Comparison of ENCODE assay signal across 10 mouse cellular contexts in genomic region chr8:127178634-127179033, GRCm38 (mm10).
DNase-seq lines count a peak whose midpoint lies in the region; ATAC-seq and TF ChIP-seq lines count a peak whose summit lies in the region.
"Had no signal": no experiment of that assay in that cellular context is flagged by ENCODE, and none has a peak within 500 bp of the region (broad histone marks: within the 10 kb centered on the region; RNA-seq: fewer than 3 reads in every experiment).

No protein-coding gene starts in this region.

- no peak overlapping the region for H3K27ac ChIP-seq in kidney, embryonic 14.5 days (ENCODE audit: low read depth, low read length)
- no peak overlapping the region for H3K27ac ChIP-seq in hindbrain, embryonic 16.5 days (ENCODE audit: low read depth, low read length)
- H3K27ac ChIP-seq in liver, postnatal 0 days (ENCODE audit: low read depth) = no peak overlapping the region
- H3K27ac ChIP-seq: embryonic facial prominence, embryonic 12.5 days had no signal

- no peaks in the 10 kb centered on the region for H3K36me3 ChIP-seq in kidney, embryonic 14.5 days (ENCODE audit: control insufficient read depth, insufficient read depth, low read length)
- H3K36me3 ChIP-seq in hindbrain, embryonic 16.5 days (ENCODE audit: control insufficient read depth, insufficient read depth, low read length) = no peaks in the 10 kb centered on the region
- H3K36me3 ChIP-seq in liver, postnatal 0 days (replicated peaks; ENCODE audit: insufficient read depth, low read length) = no peaks in the 10 kb centered on the region
- H3K36me3 ChIP-seq: embryonic facial prominence, embryonic 12.5 days had no signal

- TF ChIP-seq EP300 in liver, postnatal 0 days (IDR thresholded peaks at IDR 0.05; ENCODE audit: low read depth) = no peak

- WGBS in kidney, embryonic 14.5 days = 54% methylated on average over 4 of the region's 4 CpGs
- WGBS in hindbrain, embryonic 16.5 days = 59% methylated on average over 4 of the region's 4 CpGs
- 51% methylated on average over 4 of the region's 4 CpGs for WGBS in liver, postnatal 0 days (ENCODE audit: insufficient replicate concordance)

- no peak overlapping the region for H3K4me2 ChIP-seq in kidney, embryonic 14.5 days (replicated peaks; ENCODE audit: low read depth, low read length)
- no peak overlapping the region for H3K4me2 ChIP-seq in hindbrain, embryonic 16.5 days (ENCODE audit: low read length)
- no peak overlapping the region for H3K4me2 ChIP-seq in liver, postnatal 0 days (ENCODE audit: low read depth, low read length)
- H3K4me2 ChIP-seq: embryonic facial prominence, embryonic 12.5 days had no signal

- no peak overlapping the region for H3K4me3 ChIP-seq in kidney, embryonic 14.5 days (ENCODE audit: low read length)
- no peak overlapping the region for H3K4me3 ChIP-seq in hindbrain, embryonic 16.5 days (ENCODE audit: low read length)
- no peak overlapping the region for H3K4me3 ChIP-seq in liver, postnatal 0 days (ENCODE audit: low read depth, low read length)
- H3K4me3 ChIP-seq: embryonic facial prominence, embryonic 12.5 days; megakaryocyte, embryonic 14.5 days had no signal

- peak; percentile 47 to 56 for DNase-seq in kidney, adult 8-10 months
- DNase-seq in NIH3T3 (ENCODE audit: low read depth) = peak; percentile 70
- DNase-seq in embryo, embryonic 9.5 days (ENCODE audit: extremely low spot score) = peak; percentile 48
- no peak for DNase-seq in liver, postnatal 0 days
- peak; percentile 26 for DNase-seq in right cerebral cortex, postnatal 14 days

- no peak; the same call in 1 of the 2 replicates for ATAC-seq in kidney, embryonic 14.5 days (ENCODE audit: low FRiP score, low TSS enrichment)
- peak; percentile 68 for ATAC-seq in hindbrain, embryonic 16.5 days
- ATAC-seq in liver, postnatal 0 days = no peak
- no peak for ATAC-seq in erythroblast, adult 5-6 weeks (replicated peaks; ENCODE audit: low FRiP score, poor library complexity, severe bottlenecking)

- no peaks in the 10 kb centered on the region for H3K9me3 ChIP-seq in kidney, embryonic 14.5 days (ENCODE audit: control insufficient read depth, low read length)
- no peaks in the 10 kb centered on the region for H3K9me3 ChIP-seq in hindbrain, embryonic 16.5 days (ENCODE audit: control insufficient read depth, low read length)
- H3K9me3 ChIP-seq in liver, postnatal 0 days (ENCODE audit: low read length) = no peaks in the 10 kb centered on the region
- H3K9me3 ChIP-seq: embryonic facial prominence, embryonic 12.5 days had no signal

- TF ChIP-seq CTCF in liver, postnatal 0 days (IDR thresholded peaks at IDR 0.05; ENCODE audit: low read depth) = peak; percentile 66

- H3K9ac ChIP-seq in kidney, embryonic 14.5 days (ENCODE audit: low read depth, low read length) = no peak overlapping the region
- no peak overlapping the region for H3K9ac ChIP-seq in hindbrain, embryonic 16.5 days (ENCODE audit: low read depth, low read length)
- no peak overlapping the region for H3K9ac ChIP-seq in liver, postnatal 0 days (replicated peaks)
- H3K9ac ChIP-seq: embryonic facial prominence, embryonic 12.5 days had no signal

- H3K4me1 ChIP-seq in kidney, embryonic 14.5 days (ENCODE audit: control insufficient read depth, insufficient read depth, low read length) = peaks cover 8% of the 10 kb centered on the region
- no peaks in the 10 kb centered on the region; the same call in 1 of the 2 replicates for H3K4me1 ChIP-seq in hindbrain, embryonic 16.5 days (ENCODE audit: control insufficient read depth, insufficient read depth, low read depth, low read length)
- peaks cover 13% of the 10 kb centered on the region; the same call in 1 of the 2 replicates for H3K4me1 ChIP-seq in liver, postnatal 0 days (ENCODE audit: insufficient read depth)
- H3K4me1 ChIP-seq: megakaryocyte, embryonic 14.5 days had no signal

- no peaks in the 10 kb centered on the region for H3K27me3 ChIP-seq in kidney, embryonic 14.5 days (ENCODE audit: control insufficient read depth, insufficient read depth, low read length)
- no peaks in the 10 kb centered on the region for H3K27me3 ChIP-seq in hindbrain, embryonic 16.5 days (replicated peaks; ENCODE audit: control insufficient read depth, insufficient read depth, low read length)
- H3K27me3 ChIP-seq in liver, postnatal 0 days (ENCODE audit: insufficient read depth, low read length) = no peaks in the 10 kb centered on the region
- H3K27me3 ChIP-seq: embryonic facial prominence, embryonic 12.5 days had no signal
